Comparison of ENCODE assay signal across 19 mouse cellular contexts in genomic region chr13:119708941-119709340, GRCm38 (mm10). TPM values are rescaled to one million over a fixed set of nuclear protein-coding genes. Genes with fewer than 3 reads are reported as not detected.
A peak's percentile ranks its signal among the peaks of the same experiment; 100 is the strongest.
DNase-seq lines count a peak whose midpoint lies in the region; ATAC-seq and TF ChIP-seq lines count a peak whose summit lies in the region.
"Had no signal": no experiment of that assay in that cellular context is flagged by ENCODE, and none has a peak within 500 bp of the region (broad histone marks: within the 10 kb centered on the region; RNA-seq: fewer than 3 reads in every experiment).

No protein-coding gene starts in this region.

- peak overlapping the region; percentile 12 for H3K27ac ChIP-seq in liver, postnatal 0 days (ENCODE audit: low read depth)
- no peak overlapping the region for H3K27ac ChIP-seq in liver, embryonic 12.5 days
- H3K27ac ChIP-seq in brown adipose tissue, adult 24 weeks (replicated peaks; ENCODE audit: low read depth, low read length): peak overlapping the region; percentile 92
- H3K27ac ChIP-seq in stomach, embryonic 16.5 days (ENCODE audit: low read length): peak overlapping the region; percentile 28; the same call in 1 of the 2 replicates
- H3K27ac ChIP-seq: embryonic facial prominence, embryonic 13.5 days; forebrain, embryonic 13.5 days; limb, embryonic 15.5 days had no signal

- peaks cover 11% of the 10 kb centered on the region for H3K4me1 ChIP-seq in liver, postnatal 0 days (ENCODE audit: insufficient read depth)
- no peaks in the 10 kb centered on the region for H3K4me1 ChIP-seq in liver, embryonic 12.5 days
- H3K4me1 ChIP-seq in brown adipose tissue, adult 24 weeks (ENCODE audit: control insufficient read depth, insufficient read depth, insufficient read length, low read length): peaks cover 16% of the 10 kb centered on the region; the same call in 1 of the 2 replicates
- no peaks in the 10 kb centered on the region for H3K4me1 ChIP-seq in stomach, embryonic 16.5 days (ENCODE audit: control insufficient read depth, insufficient read depth, low read length)
- H3K4me1 ChIP-seq: embryonic facial prominence, embryonic 13.5 days; forebrain, embryonic 13.5 days; limb, embryonic 15.5 days had no signal

- no peak for TF ChIP-seq EP300 in liver, postnatal 0 days (IDR thresholded peaks at IDR 0.05; ENCODE audit: low read depth)

- H3K36me3 ChIP-seq in liver, postnatal 0 days (replicated peaks; ENCODE audit: insufficient read depth, low read length): peaks cover 22% of the 10 kb centered on the region
- H3K36me3 ChIP-seq in liver, embryonic 12.5 days: peaks cover 40% of the 10 kb centered on the region
- H3K36me3 ChIP-seq in stomach, embryonic 16.5 days (ENCODE audit: control insufficient read depth, insufficient read depth, low read length): peaks cover 15% of the 10 kb centered on the region

- ATAC-seq in liver, postnatal 0 days: no peak
- no peak for ATAC-seq in liver, embryonic 12.5 days
- ATAC-seq in stomach, embryonic 16.5 days (ENCODE audit: insufficient read depth, low FRiP score): no peak
- no peak for ATAC-seq in frontal cortex, adult (ENCODE audit: low TSS enrichment)
- ATAC-seq: forebrain, embryonic 13.5 days; intestine, postnatal 0 days had no signal

- DNase-seq in adrenal gland, postnatal 14 days: peak; percentile 51
- no peak for DNase-seq in adrenal gland, postnatal 36 days
- DNase-seq in liver, postnatal 0 days: no peak
- DNase-seq in gastrocnemius, postnatal 36 days: no peak
- DNase-seq: B cell, adult 2 months; cerebellum, adult 9-10 months; heart, postnatal 4 days; kidney, postnatal 4 days; lung, postnatal 10 days; midbrain, embryonic 14.5 days; thymus, adult 18-20 months had no signal

- TF ChIP-seq CTCF in liver, postnatal 0 days (IDR thresholded peaks at IDR 0.05; ENCODE audit: low read depth): no peak

- H3K27me3 ChIP-seq in liver, postnatal 0 days (ENCODE audit: insufficient read depth, low read length): no peaks in the 10 kb centered on the region
- no peaks in the 10 kb centered on the region for H3K27me3 ChIP-seq in liver, embryonic 12.5 days (replicated peaks)
- no peaks in the 10 kb centered on the region for H3K27me3 ChIP-seq in stomach, embryonic 16.5 days (ENCODE audit: control insufficient read depth, insufficient read depth, low read length)
- H3K27me3 ChIP-seq: embryonic facial prominence, embryonic 13.5 days; forebrain, embryonic 13.5 days; limb, embryonic 15.5 days had no signal

- no peak overlapping the region for H3K9ac ChIP-seq in liver, postnatal 0 days (replicated peaks)
- H3K9ac ChIP-seq in liver, embryonic 12.5 days: no peak overlapping the region
- no peak overlapping the region for H3K9ac ChIP-seq in stomach, embryonic 16.5 days (ENCODE audit: low read length)
- H3K9ac ChIP-seq: embryonic facial prominence, embryonic 13.5 days; forebrain, embryonic 13.5 days; limb, embryonic 15.5 days had no signal

- H3K4me3 ChIP-seq in liver, postnatal 0 days (ENCODE audit: low read depth, low read length): no peak overlapping the region
- H3K4me3 ChIP-seq in liver, embryonic 12.5 days: no peak overlapping the region
- H3K4me3 ChIP-seq in brown adipose tissue, adult 24 weeks (ENCODE audit: insufficient read depth, low read depth, low read length): no peak overlapping the region
- H3K4me3 ChIP-seq in stomach, embryonic 16.5 days (replicated peaks; ENCODE audit: low read length): no peak overlapping the region
- H3K4me3 ChIP-seq: embryonic facial prominence, embryonic 13.5 days; forebrain, embryonic 13.5 days; limb, embryonic 15.5 days had no signal

- WGBS in liver, postnatal 0 days (ENCODE audit: insufficient replicate concordance): 57% methylated on average over 5 of the region's 5 CpGs
- WGBS in liver, embryonic 12.5 days (ENCODE audit: insufficient replicate concordance): 62% methylated on average over 5 of the region's 5 CpGs
- WGBS in stomach, embryonic 16.5 days: 79% methylated on average over 5 of the region's 5 CpGs

- intact Hi-C loops in gastrocnemius, postnatal 36 days (cut with DNase I): no loop called here

- no peaks in the 10 kb centered on the region for H3K9me3 ChIP-seq in liver, postnatal 0 days (ENCODE audit: low read length)
- H3K9me3 ChIP-seq in liver, embryonic 12.5 days (replicated peaks): no peaks in the 10 kb centered on the region
- no peaks in the 10 kb centered on the region for H3K9me3 ChIP-seq in stomach, embryonic 16.5 days (replicated peaks; ENCODE audit: control insufficient read depth, low read length)
- H3K9me3 ChIP-seq: embryonic facial prominence, embryonic 13.5 days; forebrain, embryonic 13.5 days; limb, embryonic 15.5 days had no signal

- H3K4me2 ChIP-seq in liver, postnatal 0 days (ENCODE audit: low read depth, low read length): no peak overlapping the region
- H3K4me2 ChIP-seq in liver, embryonic 12.5 days: no peak overlapping the region
- no peak overlapping the region for H3K4me2 ChIP-seq in stomach, embryonic 16.5 days (ENCODE audit: low read depth, low read length)
- H3K4me2 ChIP-seq: embryonic facial prominence, embryonic 13.5 days; forebrain, embryonic 13.5 days; limb, embryonic 15.5 days had no signal

RNA-seq across cellular contexts. Expression of gene Hmgcs1, which starts 18.8 kb away (rescaled TPM):
- total RNA-seq in adrenal gland, postnatal 14 days (2021): 221 and 312 TPM in 2 replicates
- total RNA-seq in adrenal gland, postnatal 36 days (2021): 100 to 1,000 TPM; 300 to 363 TPM
- polyA plus RNA-seq in liver, postnatal 0 days (2015; fragmentation: Nextera tagmentation; extraction: Ambion mirVana): 81.2 and 94.7 TPM in 2 replicates
- 105 and 111 TPM in 2 replicates for polyA plus RNA-seq in liver, embryonic 12.5 days (2016; fragmentation: Nextera tagmentation; extraction: Ambion mirVana)
- 191 and 228 TPM in 2 replicates for polyA plus RNA-seq in brown adipose tissue, adult 24 weeks (2012; ENCODE audit: insufficient read depth, insufficient read length, missing spikeins)
- 209 and 223 TPM in 2 replicates for polyA plus RNA-seq in stomach, embryonic 16.5 days (2015; fragmentation: Nextera tagmentation; extraction: Ambion mirVana)
- total RNA-seq in gastrocnemius, postnatal 36 days (2021): 10 to 100 TPM; 25.6 to 28.7 TPM

RNA-seq across cellular contexts. Expression of gene Nim1k, which starts 46.7 kb away (rescaled TPM):
- total RNA-seq in adrenal gland, postnatal 14 days (2021): 2.9 and 3.0 TPM in 2 replicates
- 1 to 10 TPM in 1 of 2 experiments, under 1 TPM in 1; 0.83 to 3.2 TPM for total RNA-seq in adrenal gland, postnatal 36 days (2021)
- polyA plus RNA-seq in liver, postnatal 0 days (2015; fragmentation: Nextera tagmentation; extraction: Ambion mirVana): 0.22 and 0.32 TPM in 2 replicates
- polyA plus RNA-seq in liver, embryonic 12.5 days (2016; fragmentation: Nextera tagmentation; extraction: Ambion mirVana): 0.07 and 0.23 TPM in 2 replicates
- 1.7 and 3.0 TPM in 2 replicates for polyA plus RNA-seq in brown adipose tissue, adult 24 weeks (2012; ENCODE audit: insufficient read depth, insufficient read length, missing spikeins)
- polyA plus RNA-seq in stomach, embryonic 16.5 days (2015; fragmentation: Nextera tagmentation; extraction: Ambion mirVana): 0.75 and 0.77 TPM in 2 replicates
- total RNA-seq in gastrocnemius, postnatal 36 days (2021): 1 to 10 TPM in 1 of 2 experiments, under 1 TPM in 1; 0.76 to 1.3 TPM
